Mouse (Mus musculus): ENCODE measurements at regions not wholly inside any gene's neighbourhood (a gene's known extent, or its start where the extent isn't known, plus 50 kb on each side); places are given as distances from the start of the nearest gene placed in this dataset.

GRCm38 (mm10) chr1:194363129-194363768 lies 254.8 kb upstream of the Plxna2 start:
- Histone ChIP-seq H3K9me3 (no peaks in the 10 kb centered on the region), H3K27ac (no peak overlapping the region), H3K9ac (no peak overlapping the region), H3K36me3 (no peaks in the 10 kb centered on the region), H3K4me1 (no peaks in the 10 kb centered on the region), H3K27me3 (no peaks in the 10 kb centered on the region), H3K4me3 (no peak overlapping the region), H3K4me2 (no peak overlapping the region)
- WGBS, result 41% methylated on average over 1 of the region's 1 CpGs
- ATAC-seq (ENCODE audit: insufficient number of reproducible peaks, low FRiP score, low TSS enrichment, low read depth), result no peak

GRCm38 (mm10) chr1:194362298-194362697 lies 255.7 kb upstream of the Plxna2 start:
- no peaks in the 10 kb centered on the region for H3K36me3 ChIP-seq
- no peak for ATAC-seq (ENCODE audit: insufficient number of reproducible peaks, low FRiP score, low TSS enrichment, low read depth)
- H3K4me1 ChIP-seq, result no peaks in the 10 kb centered on the region
- no peak overlapping the region for H3K27ac ChIP-seq
- no peaks in the 10 kb centered on the region for H3K9me3 ChIP-seq
- no peak overlapping the region for H3K4me2 ChIP-seq
- H3K4me3 ChIP-seq, result no peak overlapping the region
- H3K27me3 ChIP-seq, result no peaks in the 10 kb centered on the region
- no peak overlapping the region for H3K9ac ChIP-seq

GRCm38 (mm10) chr1:194361316-194361715 lies 256.7 kb upstream of the Plxna2 start:
- no peaks in the 10 kb centered on the region for H3K27me3 ChIP-seq
- H3K36me3 ChIP-seq, result no peaks in the 10 kb centered on the region
- H3K9ac ChIP-seq, result no peak overlapping the region
- WGBS, result 55% methylated on average over 1 of the region's 1 CpGs
- H3K9me3 ChIP-seq, result no peaks in the 10 kb centered on the region
- no peak overlapping the region for H3K27ac ChIP-seq
- H3K4me2 ChIP-seq, result no peak overlapping the region
- no peak overlapping the region for H3K4me3 ChIP-seq
- H3K4me1 ChIP-seq, result no peaks in the 10 kb centered on the region
- no peak for ATAC-seq (ENCODE audit: insufficient number of reproducible peaks, low FRiP score, low TSS enrichment, low read depth)

- H3K27me3 ChIP-seq, result no peaks in the 10 kb centered on the region
- no peaks in the 10 kb centered on the region for H3K4me1 ChIP-seq
- ATAC-seq (ENCODE audit: insufficient number of reproducible peaks, low FRiP score, low TSS enrichment, low read depth), result no peak
- H3K9me3 ChIP-seq, result no peaks in the 10 kb centered on the region
- H3K9ac ChIP-seq, result no peak overlapping the region
- no peak overlapping the region for H3K4me2 ChIP-seq
- 57% methylated on average over 1 of the region's 1 CpGs for WGBS
- H3K27ac ChIP-seq, result no peak overlapping the region
- no peak overlapping the region for H3K4me3 ChIP-seq
- no peaks in the 10 kb centered on the region for H3K36me3 ChIP-seq
Measured at GRCm38 (mm10) chr1:194354332-194355120, 263.5 kb upstream of the Plxna2 start.

- no peak overlapping the region for H3K4me2 ChIP-seq
- no peaks in the 10 kb centered on the region for H3K4me1 ChIP-seq
- WGBS, result 65% methylated on average over 3 of the region's 3 CpGs
- H3K36me3 ChIP-seq, result no peaks in the 10 kb centered on the region
- ATAC-seq (ENCODE audit: insufficient number of reproducible peaks, low FRiP score, low TSS enrichment, low read depth), result no peak
- H3K4me3 ChIP-seq, result no peak overlapping the region
- no peak overlapping the region for H3K27ac ChIP-seq
- no peak overlapping the region for H3K9ac ChIP-seq
- H3K27me3 ChIP-seq, result no peaks in the 10 kb centered on the region
- H3K9me3 ChIP-seq, result no peaks in the 10 kb centered on the region
Measured at GRCm38 (mm10) chr1:194345304-194346033, 272.5 kb upstream of the Plxna2 start.

- ATAC-seq (ENCODE audit: insufficient number of reproducible peaks, low FRiP score, low TSS enrichment, low read depth), result no peak
- 83% methylated on average over 1 of the region's 1 CpGs for WGBS
Measured at GRCm38 (mm10) chr1:194342568-194342967, 275.4 kb upstream of the Plxna2 start.

GRCm38 (mm10) chr1:194341758-194342157 lies 276.3 kb upstream of the Plxna2 start:
- no peak overlapping the region for H3K4me2 ChIP-seq
- WGBS, result 39% methylated on average over 3 of the region's 3 CpGs
- no peaks in the 10 kb centered on the region for H3K9me3 ChIP-seq
- no peak overlapping the region for H3K4me3 ChIP-seq
- H3K36me3 ChIP-seq, result no peaks in the 10 kb centered on the region
- no peaks in the 10 kb centered on the region for H3K27me3 ChIP-seq
- H3K27ac ChIP-seq, result no peak overlapping the region
- no peaks in the 10 kb centered on the region for H3K4me1 ChIP-seq
- no peak overlapping the region for H3K9ac ChIP-seq
- no peak for ATAC-seq (ENCODE audit: insufficient number of reproducible peaks, low FRiP score, low TSS enrichment, low read depth)

More at GRCm38 (mm10) chr1:194342568-194342967, 275.4 kb upstream of the Plxna2 start:
- Histone ChIP-seq H3K9ac (no peak overlapping the region), H3K4me2 (no peak overlapping the region), H3K4me1 (no peaks in the 10 kb centered on the region), H3K9me3 (no peaks in the 10 kb centered on the region), H3K27ac (no peak overlapping the region), H3K27me3 (no peaks in the 10 kb centered on the region), H3K4me3 (no peak overlapping the region), H3K36me3 (no peaks in the 10 kb centered on the region)

GRCm38 (mm10) chr1:194334752-194335719 lies 283.0 kb upstream of the Plxna2 start:
- no peaks in the 10 kb centered on the region for H3K27me3 ChIP-seq
- H3K9me3 ChIP-seq, result no peaks in the 10 kb centered on the region
- ATAC-seq (ENCODE audit: insufficient number of reproducible peaks, low FRiP score, low TSS enrichment, low read depth), result peak; percentile 75
- WGBS, result 43% methylated on average over 5 of the region's 5 CpGs
- no peaks in the 10 kb centered on the region for H3K36me3 ChIP-seq
- peaks cover 3% of the 10 kb centered on the region; the same call in 1 of the 2 replicates for H3K4me1 ChIP-seq
- H3K4me2 ChIP-seq, result no peak overlapping the region
- peak overlapping the region; percentile 17; the same call in 1 of the 2 replicates for H3K27ac ChIP-seq
- no peak overlapping the region for H3K9ac ChIP-seq
- H3K4me3 ChIP-seq, result no peak overlapping the region

GRCm38 (mm10) chr1:194332639-194333038 lies 285.4 kb upstream of the Plxna2 start:
- ATAC-seq (ENCODE audit: insufficient number of reproducible peaks, low FRiP score, low TSS enrichment, low read depth), result no peak
- Histone ChIP-seq H3K27me3 (no peaks in the 10 kb centered on the region), H3K4me1 (peaks cover 3% of the 10 kb centered on the region; the same call in 1 of the 2 replicates), H3K9ac (no peak overlapping the region), H3K4me3 (no peak overlapping the region), H3K36me3 (no peaks in the 10 kb centered on the region), H3K9me3 (no peaks in the 10 kb centered on the region), H3K27ac (no peak overlapping the region), H3K4me2 (no peak overlapping the region)

- no peak overlapping the region for H3K4me3 ChIP-seq
- H3K9me3 ChIP-seq, result no peaks in the 10 kb centered on the region
- H3K4me2 ChIP-seq, result no peak overlapping the region
- H3K4me1 ChIP-seq, result peaks cover 3% of the 10 kb centered on the region; the same call in 1 of the 2 replicates
- H3K27ac ChIP-seq, result no peak overlapping the region
- H3K27me3 ChIP-seq, result no peaks in the 10 kb centered on the region
- ATAC-seq (ENCODE audit: insufficient number of reproducible peaks, low FRiP score, low TSS enrichment, low read depth), result no peak
- H3K36me3 ChIP-seq, result no peaks in the 10 kb centered on the region
- H3K9ac ChIP-seq, result no peak overlapping the region
- WGBS, result 83% methylated on average over 1 of the region's 1 CpGs
Measured at GRCm38 (mm10) chr1:194330471-194330870, 287.5 kb upstream of the Plxna2 start.

- Histone ChIP-seq H3K9ac (no peak overlapping the region), H3K9me3 (no peaks in the 10 kb centered on the region), H3K4me1 (no peaks in the 10 kb centered on the region), H3K4me2 (no peak overlapping the region), H3K36me3 (no peaks in the 10 kb centered on the region), H3K4me3 (no peak overlapping the region), H3K27ac (no peak overlapping the region), H3K27me3 (no peaks in the 10 kb centered on the region)
- WGBS, result 82% methylated on average over 3 of the region's 3 CpGs
- no peak for ATAC-seq (ENCODE audit: insufficient number of reproducible peaks, low FRiP score, low TSS enrichment, low read depth)
Measured at GRCm38 (mm10) chr1:194320320-194321036, 297.5 kb upstream of the Plxna2 start.
